Mouse (Mus musculus): Measurements from ENCODE around the gene Olfr551.
"Not testable (repeated sequence)": the region's sequence is repeated elsewhere in the genome, so short reads cannot be mapped to it uniquely, and the experiment has no call there.

Olfr551 gene

DNA sequence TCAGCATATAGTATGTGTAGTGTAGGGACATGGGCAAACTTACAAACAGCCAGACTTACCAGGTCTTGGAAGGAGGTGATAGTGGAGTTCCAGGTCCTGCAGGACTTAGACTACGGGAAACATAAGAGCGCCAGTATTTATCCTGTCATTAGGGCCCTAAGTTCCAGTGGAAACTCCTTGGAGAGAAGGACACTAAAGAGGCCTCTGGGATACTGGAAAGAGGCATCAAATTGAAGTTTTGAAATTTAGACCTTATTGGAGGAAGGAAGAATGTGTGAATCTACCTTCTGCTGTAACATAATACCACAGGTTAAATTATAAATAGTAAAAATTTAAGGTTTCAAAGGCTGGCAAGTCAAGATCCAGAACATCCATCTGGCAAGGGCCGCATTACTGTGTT is at the start of gene Olfr551:
Gene Olfr551, minus strand, starts transcription at position 101 of the 400 bp plus-strand sequence.
- DNase-seq (ENCODE audit: low spot score in 2 of 2) = no peak

GRCm38 (mm10) chr7:102638132-102638531 is 46.4 kb upstream of the Olfr551 start, which contains the start of gene Olfr554:
Gene Olfr554, plus strand, starts transcription at chr7:102638432.
- no peak for DNase-seq (ENCODE audit: low spot score in 2 of 2)

GRCm38 (mm10) chr7:102636665-102637064 is 45.0 kb upstream of the Olfr551 start:
- peak; percentile 27 to 39 for DNase-seq (ENCODE audit: low spot score in 2 of 2)

GRCm38 (mm10) chr7:102620368-102620767 is 28.7 kb upstream of the Olfr551 start:
- not testable (repeated sequence) for DNase-seq (ENCODE audit: low spot score in 2 of 2)

DNA sequence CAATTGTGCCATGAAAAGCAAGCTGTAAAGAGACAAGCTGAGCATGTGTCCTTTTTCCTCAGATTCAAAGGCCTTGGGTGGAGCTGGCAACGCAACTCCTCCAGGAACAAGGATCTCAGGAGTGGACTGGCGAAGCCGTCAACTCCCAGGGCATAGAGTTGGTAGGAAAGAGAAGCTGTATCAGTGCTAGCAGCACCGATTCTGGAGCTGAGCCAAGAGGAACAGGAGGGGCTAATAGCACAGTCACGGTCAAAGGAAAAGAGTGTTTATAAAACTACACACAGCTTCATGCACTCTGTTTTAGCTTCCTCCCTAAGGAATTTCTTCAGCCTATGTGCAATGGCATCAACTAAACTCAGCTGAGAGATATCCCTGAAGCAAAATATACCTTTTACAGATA is 27.9 kb upstream of the Olfr551 start:
- DNase-seq (ENCODE audit: low spot score in 2 of 2) = no peak

DNA sequence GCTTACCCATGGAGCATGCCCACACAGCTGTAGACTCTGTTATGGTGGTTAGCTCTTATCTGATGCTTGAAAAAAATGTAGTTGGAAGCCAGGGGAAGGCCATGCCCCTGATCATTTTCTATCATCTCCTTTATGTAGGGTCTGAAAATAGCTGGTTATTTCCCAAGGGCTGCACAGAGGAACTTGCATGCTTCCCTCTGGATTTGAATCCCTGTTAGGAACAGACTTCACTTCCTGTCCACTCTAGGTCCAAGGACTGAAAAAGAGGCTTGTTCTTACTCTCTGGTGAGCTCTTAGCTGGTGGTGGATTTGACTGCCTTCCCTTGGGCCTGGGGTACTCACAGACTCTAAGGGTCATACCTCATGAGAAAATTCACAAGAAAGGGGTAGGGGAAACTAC is 26.4 kb upstream of the Olfr551 start, which contains the start of gene Olfr553:
Gene Olfr553, minus strand, starts transcription at position 101 of the 400 bp plus-strand sequence.
- DNase-seq (ENCODE audit: low spot score in 2 of 2) = no peak

- no peak for DNase-seq (ENCODE audit: low spot score in 2 of 2)
Measured at GRCm38 (mm10) chr7:102597378-102598031, 5.8 kb upstream of the Olfr551 start, which contains the start of gene Olfr552. Gene Olfr552, plus strand, starts transcription at chr7:102597770.

GRCm38 (mm10) chr7:102575998-102576397 is 15.7 kb downstream of the Olfr551 start:
- no peak for DNase-seq (ENCODE audit: low spot score in 2 of 2)

- no peak for DNase-seq (ENCODE audit: low spot score in 2 of 2)
Measured at GRCm38 (mm10) chr7:102573174-102573830, 18.4 kb downstream of the Olfr551 start.

DNA sequence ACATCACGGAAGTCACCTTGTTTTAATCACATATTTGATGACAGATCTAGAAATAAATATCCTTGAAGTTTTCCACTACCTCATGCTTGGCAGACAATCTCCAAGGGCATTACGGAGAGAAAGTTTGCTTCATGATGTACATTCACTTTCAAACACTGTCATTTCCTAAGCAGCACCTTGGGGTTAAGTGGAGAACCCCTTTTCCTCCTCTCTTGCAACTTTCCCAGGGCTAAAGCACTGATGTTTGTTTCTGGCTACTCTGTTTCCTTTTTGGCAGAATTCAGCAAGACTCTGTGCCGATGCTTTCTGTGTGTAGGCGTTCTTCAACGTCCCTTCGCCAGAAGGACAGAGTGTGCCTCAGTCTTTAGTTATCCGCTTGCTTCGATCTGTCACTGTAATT is 20.5 kb downstream of the Olfr551 start, which contains the start of gene Olfr550:
Gene Olfr550, plus strand, starts transcription at position 301 of the 400 bp plus-strand sequence.
- DNase-seq (ENCODE audit: low spot score in 2 of 2) = peak in 1 of 2 experiments; percentile 9

- no peak for DNase-seq (ENCODE audit: low spot score in 2 of 2)
Measured at GRCm38 (mm10) chr7:102566219-102566618, 25.5 kb downstream of the Olfr551 start.

GRCm38 (mm10) chr7:102564999-102565997 is 26.4 kb downstream of the Olfr551 start, which contains the start of gene Trim21:
Gene Trim21, minus strand, starts transcription at chr7:102565486.
- peak; percentile 49 to 52 for DNase-seq (ENCODE audit: low spot score in 2 of 2)

DNA sequence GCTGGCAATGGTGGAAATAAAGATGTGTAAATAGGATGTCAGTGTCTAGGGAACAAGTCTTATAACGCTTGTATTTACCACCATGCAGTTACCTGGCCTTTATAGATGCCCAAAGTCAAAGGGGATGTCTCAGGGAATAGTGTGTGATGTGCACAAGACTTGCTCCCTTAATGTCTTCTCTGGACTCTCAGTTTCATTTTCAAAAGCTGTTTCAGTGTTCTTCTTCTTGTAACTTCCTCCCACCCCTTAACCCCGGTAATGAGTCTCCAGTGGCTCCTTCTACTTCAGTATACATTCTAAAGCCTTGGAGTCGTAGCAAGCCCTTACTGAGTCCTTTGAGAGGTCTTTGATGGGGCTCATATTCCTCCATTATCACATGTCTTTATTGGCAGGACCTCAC is 38.4 kb downstream of the Olfr551 start:
- DNase-seq (ENCODE audit: low spot score in 2 of 2) = no peak

DNA sequence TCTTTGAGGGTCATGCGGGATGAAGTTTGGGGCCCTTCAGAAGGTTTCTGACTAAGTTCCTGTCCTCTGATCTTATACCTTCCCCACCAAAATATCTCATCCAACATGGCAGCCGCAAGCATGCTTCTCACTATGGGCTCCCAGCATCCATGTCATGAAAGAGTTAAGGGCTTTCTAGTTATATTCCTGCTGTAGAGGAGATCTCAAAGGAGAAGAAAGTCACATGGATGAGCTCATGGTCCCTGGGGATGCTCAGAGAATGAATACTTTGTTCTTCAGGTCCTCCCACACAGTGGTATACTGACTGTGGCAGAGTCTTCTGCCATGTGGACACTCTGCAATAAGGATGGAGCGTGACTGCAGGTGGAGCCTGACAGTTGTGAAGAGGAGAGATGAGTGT is 42.1 kb downstream of the Olfr551 start, which contains the start of gene Olfr549:
Gene Olfr549, plus strand, starts transcription at position 301 of the 400 bp plus-strand sequence.
- DNase-seq (ENCODE audit: low spot score in 2 of 2) = no peak

- no peak for DNase-seq (ENCODE audit: low spot score in 2 of 2)
Measured at GRCm38 (mm10) chr7:102541251-102541650, 50.4 kb downstream of the Olfr551 start.

GRCm38 (mm10) chr7:102540596-102540995 is 51.1 kb downstream of the Olfr551 start, which contains the start of gene Olfr548-ps1:
Gene Olfr548-ps1, plus strand, starts transcription at chr7:102540896.
- no peak for DNase-seq (ENCODE audit: low spot score in 2 of 2)

- DNase-seq (ENCODE audit: low spot score in 2 of 2) = no peak
Measured at GRCm38 (mm10) chr7:102534449-102534848, 57.2 kb downstream of the Olfr551 start, which contains the start of gene Olfr547. Gene Olfr547, plus strand, starts transcription at chr7:102534749.
